Mouse (Mus musculus): ENCODE results near the gene Mr1.

Mr1 gene

DNA sequence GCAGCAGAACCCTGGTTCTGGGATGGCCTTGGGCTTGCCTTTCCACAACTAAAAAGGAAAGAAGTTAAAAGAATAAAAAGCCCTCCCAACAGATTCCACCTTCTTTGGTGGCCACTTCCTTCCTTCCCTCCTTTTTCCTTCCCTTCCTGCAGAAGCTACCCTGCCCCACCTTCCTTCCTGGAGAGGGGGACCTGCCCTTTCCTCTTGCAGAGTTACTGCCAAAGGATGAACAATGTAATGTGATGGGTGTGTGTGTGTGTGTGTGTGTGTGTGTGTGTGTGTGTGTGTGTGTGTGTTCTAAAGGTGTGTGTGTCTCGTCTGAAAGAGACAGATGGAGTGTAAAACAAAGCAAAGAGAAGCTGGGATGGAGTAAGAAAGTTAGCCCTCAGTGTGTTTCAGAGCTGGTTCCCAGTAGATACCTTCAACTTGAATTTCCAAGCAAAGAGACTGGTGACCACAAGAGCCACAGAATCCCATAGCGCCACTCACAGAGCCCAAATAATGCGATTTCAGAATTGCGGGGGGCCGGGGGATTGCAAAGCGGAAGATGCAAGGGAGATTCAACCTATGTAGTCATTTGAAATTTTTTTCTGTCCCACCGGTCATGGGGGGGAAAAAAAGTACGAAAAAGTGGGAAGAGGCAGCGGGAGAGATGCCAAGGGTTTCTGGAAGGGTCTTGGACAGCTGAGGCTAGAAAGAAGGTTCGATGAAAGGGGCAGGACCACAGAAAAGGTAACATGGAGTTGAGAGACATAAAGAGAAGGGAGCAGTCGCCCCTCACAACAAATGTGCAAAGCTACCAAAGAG lies 64.3 kb downstream of the Mr1 start:
- Histone ChIP-seq H3K27me3 (ENCODE audit: control insufficient read depth, insufficient read depth, low read length, poor library complexity, severe bottlenecking) (no peaks in the 10 kb centered on the region), H3K36me3 (ENCODE audit: control insufficient read depth, insufficient read depth, low read length, poor library complexity, severe bottlenecking) (no peaks in the 10 kb centered on the region)
- DNase-seq (ENCODE audit: low read depth, low spot score): no peak

DNA sequence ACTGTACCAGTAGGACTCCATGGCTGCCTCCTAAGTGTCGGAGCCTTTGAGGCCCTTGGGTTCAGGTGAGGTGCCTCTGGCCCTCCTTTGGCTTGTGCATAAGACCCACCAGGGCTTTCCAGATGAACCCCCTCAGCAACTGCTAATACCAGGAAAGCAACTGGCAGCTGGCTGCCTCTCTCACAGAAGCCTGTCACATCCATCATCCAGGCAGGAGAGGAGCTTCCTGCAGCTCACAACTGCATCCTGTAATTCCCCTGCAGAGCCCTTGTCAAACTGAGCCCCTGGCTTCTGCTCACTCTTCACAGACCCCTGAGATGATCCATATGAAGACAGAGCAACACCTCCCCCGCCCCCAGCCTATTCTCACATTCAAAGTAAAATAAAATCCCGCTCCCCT lies 68.9 kb downstream of the Mr1 start:
- H3K36me3 ChIP-seq (ENCODE audit: control insufficient read depth, insufficient read depth, low read length, poor library complexity, severe bottlenecking): no peaks in the 10 kb centered on the region
- DNase-seq (ENCODE audit: low read depth, low spot score): no peak

More for the DNA sequence above, 68.9 kb downstream of the Mr1 start:
- H3K27me3 ChIP-seq (ENCODE audit: control insufficient read depth, insufficient read depth, low read length, poor library complexity, severe bottlenecking): no peaks in the 10 kb centered on the region

Measured in splenic B cell, adult 2 months (primary cell).